Mouse (Mus musculus) embryonic facial prominence, embryonic 14.5 days (tissue): ENCODE measurements around the gene Tmem208. TPM values are rescaled to one million over a fixed set of nuclear protein-coding genes. Genes with fewer than 3 reads are reported as not detected.

Experiments
- ATAC-seq: fragments of 200-750 bp; cut with Nextera tagmentation; 2 replicates; pipeline ENCODE4 v1.8.0; 2017; ENCODE audit warnings: low read depth, moderate number of reproducible peaks, moderate TSS enrichment
- DNase-seq: peaks from one replicate; pipeline ENCODE4 v3.0.0-alpha.2; 2015; ENCODE audit warnings: low spot score
- H3K27ac ChIP-seq: fragments of 300-500 bp; sonication (generic); replicated peaks from 2 replicates; pipeline ENCODE4 v1.5.1; 2014; ENCODE audit warnings: low read depth, mild to moderate bottlenecking, low read length, moderate library complexity
- H3K27me3 ChIP-seq: fragments of 300-500 bp; sonication (generic); replicated peaks from 2 replicates; pipeline ENCODE4 v1.6.1; 2014; ENCODE audit warnings: low read length; ENCODE audit not compliant: control insufficient read depth, insufficient read depth
- H3K36me3 ChIP-seq: fragments of 300-500 bp; sonication (generic); 2 replicates; pipeline ENCODE4 v1.6.1; 2014; ENCODE audit warnings: low read length, mixed read lengths; ENCODE audit not compliant: control insufficient read depth, insufficient read depth
- H3K4me1 ChIP-seq: fragments of 300-500 bp; sonication (generic); 2 replicates; pipeline ENCODE4 v1.6.1; 2014; ENCODE audit warnings: antibody characterized with exemption, low read length; ENCODE audit not compliant: control insufficient read depth, insufficient read depth
- H3K4me2 ChIP-seq: fragments of 300-500 bp; sonication (generic); 2 replicates; pipeline ENCODE4 v1.6.1; 2014; ENCODE audit warnings: low read depth, mild to moderate bottlenecking, low read length, moderate library complexity, mixed read lengths
- H3K4me3 ChIP-seq: fragments of 300-500 bp; sonication (generic); 2 replicates; pipeline ENCODE4 v1.5.1; 2014; ENCODE audit warnings: low read depth, mild to moderate bottlenecking, low read length
- H3K9ac ChIP-seq: fragments of 300-500 bp; sonication (generic); 2 replicates; pipeline ENCODE4 v1.6.1; 2014; ENCODE audit warnings: low read depth, mild to moderate bottlenecking, low read length, moderate library complexity, mixed read lengths
- H3K9me3 ChIP-seq: fragments of 300-500 bp; sonication (generic); 2 replicates; pipeline ENCODE4 v1.6.1; 2016; ENCODE audit warnings: low read length; ENCODE audit not compliant: control insufficient read depth
- WGBS: fragments of 180-500 bp; shearing (Covaris S2); extraction: QIAGEN DNeasy Blood & Tissue Kit; methylation state at CpG from one replicate; pipeline ENCODE4 v1.1.7; 2014; 5-methylcytosine and 5-hydroxymethylcytosine counted together
- polyA plus RNA-seq: library from polyadenylated mRNA; unstranded; fragments of >200 nt; fragmentation: Nextera tagmentation; extraction: Ambion mirVana; gene quantifications from 2 replicates; pipeline ENCODE4 v1.2.1, GENCODE M21; 2014

Gene Tmem208
- polyA plus RNA-seq, 1 experiment from 2014 or later = 132 TPM

DNA sequence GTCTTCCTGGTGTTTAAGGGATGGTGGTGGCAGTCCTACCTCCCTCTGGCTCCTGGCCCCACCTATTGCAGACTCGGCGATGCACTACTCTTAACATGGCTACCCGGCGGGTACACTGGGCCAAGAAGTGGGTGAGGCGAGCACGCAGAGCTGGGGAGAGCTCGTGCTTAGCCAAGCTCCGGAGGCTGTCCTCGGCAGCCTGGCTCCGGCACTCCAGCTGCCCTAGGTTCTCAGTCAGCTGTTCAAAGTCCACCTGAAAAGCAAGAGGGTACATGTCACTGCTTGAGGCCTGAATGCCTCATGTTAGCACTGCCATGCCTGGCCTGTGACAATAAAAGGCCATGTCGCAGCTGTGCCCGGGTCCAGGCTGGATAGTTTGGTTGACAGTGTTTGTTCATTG is 4.2 kb downstream of the Tmem208 start:
- WGBS = 95% methylated on average over 10 of the region's 12 CpGs
- Histone ChIP-seq H3K4me1 (peaks cover 3% of the 10 kb centered on the region; the same call in 1 of the 2 replicates), H3K27me3 (no peaks in the 10 kb centered on the region), H3K27ac (no peak overlapping the region), H3K36me3 (peaks cover 75% of the 10 kb centered on the region), H3K9me3 (no peaks in the 10 kb centered on the region), H3K4me2 (no peak overlapping the region), H3K9ac (no peak overlapping the region), H3K4me3 (no peak overlapping the region)
- ATAC-seq (no peak), DNase-seq (no peak)

DNA sequence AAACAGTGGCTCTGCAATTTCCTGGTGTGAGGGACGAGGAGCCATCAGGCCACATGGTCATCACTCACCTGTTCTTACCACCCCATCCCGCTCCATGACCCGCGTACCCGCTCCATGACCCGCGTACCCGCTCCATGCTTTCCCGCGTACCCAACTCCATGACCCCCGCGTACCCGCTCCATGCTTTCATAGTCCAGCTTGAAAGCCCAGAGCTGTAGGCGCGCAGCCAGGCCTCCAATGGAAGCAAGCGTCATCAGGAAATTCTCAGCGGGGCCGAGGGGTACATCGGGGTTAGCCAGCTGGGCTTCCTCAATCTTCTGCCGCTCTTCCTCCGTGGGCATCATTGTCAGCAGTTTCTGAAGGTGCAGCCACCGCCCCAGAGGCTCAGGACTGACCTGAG is 5.3 kb downstream of the Tmem208 start:
- Histone ChIP-seq H3K4me3 (no peak overlapping the region), H3K27me3 (no peaks in the 10 kb centered on the region), H3K9me3 (no peaks in the 10 kb centered on the region), H3K4me2 (no peak overlapping the region), H3K9ac (no peak overlapping the region), H3K27ac (no peak overlapping the region), H3K4me1 (peaks cover 3% of the 10 kb centered on the region; the same call in 1 of the 2 replicates), H3K36me3 (peaks cover 85% of the 10 kb centered on the region)
- no peak for DNase-seq
- 94% methylated on average over 22 of the region's 22 CpGs for WGBS
- ATAC-seq = no peak

DNA sequence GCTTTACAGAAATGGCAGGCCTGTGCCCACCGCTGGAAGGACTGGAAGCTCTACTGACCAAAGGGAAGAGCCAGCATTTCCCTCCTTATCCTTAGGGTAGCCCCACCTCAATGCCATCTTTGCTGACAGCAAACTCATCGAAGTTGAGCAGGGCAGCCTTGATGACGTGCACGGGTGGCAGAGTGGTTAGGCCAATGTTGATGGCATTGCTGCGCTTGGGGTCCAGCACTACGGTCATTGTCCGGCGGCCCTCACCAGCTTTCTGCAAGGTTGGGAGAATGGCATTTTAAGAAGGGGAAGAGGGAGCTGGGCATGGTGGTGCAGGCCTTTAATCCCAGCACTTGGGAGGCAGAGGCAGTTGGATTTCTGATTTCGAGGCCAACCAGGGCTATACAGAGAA is 5.8 kb downstream of the Tmem208 start:
- peaks cover 89% of the 10 kb centered on the region for H3K36me3 ChIP-seq
- no peak overlapping the region for H3K4me3 ChIP-seq
- H3K27me3 ChIP-seq = no peaks in the 10 kb centered on the region
- H3K27ac ChIP-seq = no peak overlapping the region
- H3K4me1 ChIP-seq = peaks cover 3% of the 10 kb centered on the region; the same call in 1 of the 2 replicates
- WGBS = 89% methylated on average over 9 of the region's 9 CpGs
- H3K9me3 ChIP-seq = no peaks in the 10 kb centered on the region
- H3K4me2 ChIP-seq = no peak overlapping the region
- ATAC-seq (no peak), DNase-seq (no peak)
- no peak overlapping the region for H3K9ac ChIP-seq

DNA sequence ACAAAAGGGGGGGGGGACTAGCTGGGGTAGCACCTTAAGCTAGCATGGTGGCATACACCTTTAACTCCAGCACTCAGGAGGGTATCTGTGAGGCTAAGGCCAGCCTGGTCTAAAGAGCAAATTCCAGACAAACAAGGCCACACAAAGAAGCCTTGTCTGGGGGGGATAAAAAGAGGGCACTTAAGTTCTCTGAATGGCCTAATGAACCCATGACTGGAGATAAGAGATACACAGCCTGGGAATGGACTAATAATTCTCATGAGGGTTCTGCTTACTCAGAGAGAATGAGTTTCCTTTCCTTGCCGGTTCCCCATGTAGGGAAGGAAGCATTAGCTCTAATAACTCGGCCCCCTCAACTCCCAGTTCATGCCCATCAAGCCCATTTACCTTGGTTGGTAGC is 6.4 kb downstream of the Tmem208 start:
- H3K27ac ChIP-seq = no peak overlapping the region
- H3K36me3 ChIP-seq = peaks cover 92% of the 10 kb centered on the region
- no peaks in the 10 kb centered on the region for H3K9me3 ChIP-seq
- no peak for ATAC-seq
- no peak overlapping the region for H3K4me2 ChIP-seq
- H3K9ac ChIP-seq = no peak overlapping the region
- H3K27me3 ChIP-seq = no peaks in the 10 kb centered on the region
- 59% methylated on average over 2 of the region's 2 CpGs for WGBS
- H3K4me1 ChIP-seq = peaks cover under 1% of the 10 kb centered on the region; the same call in 1 of the 2 replicates
- H3K4me3 ChIP-seq = no peak overlapping the region
- no peak for DNase-seq

DNA sequence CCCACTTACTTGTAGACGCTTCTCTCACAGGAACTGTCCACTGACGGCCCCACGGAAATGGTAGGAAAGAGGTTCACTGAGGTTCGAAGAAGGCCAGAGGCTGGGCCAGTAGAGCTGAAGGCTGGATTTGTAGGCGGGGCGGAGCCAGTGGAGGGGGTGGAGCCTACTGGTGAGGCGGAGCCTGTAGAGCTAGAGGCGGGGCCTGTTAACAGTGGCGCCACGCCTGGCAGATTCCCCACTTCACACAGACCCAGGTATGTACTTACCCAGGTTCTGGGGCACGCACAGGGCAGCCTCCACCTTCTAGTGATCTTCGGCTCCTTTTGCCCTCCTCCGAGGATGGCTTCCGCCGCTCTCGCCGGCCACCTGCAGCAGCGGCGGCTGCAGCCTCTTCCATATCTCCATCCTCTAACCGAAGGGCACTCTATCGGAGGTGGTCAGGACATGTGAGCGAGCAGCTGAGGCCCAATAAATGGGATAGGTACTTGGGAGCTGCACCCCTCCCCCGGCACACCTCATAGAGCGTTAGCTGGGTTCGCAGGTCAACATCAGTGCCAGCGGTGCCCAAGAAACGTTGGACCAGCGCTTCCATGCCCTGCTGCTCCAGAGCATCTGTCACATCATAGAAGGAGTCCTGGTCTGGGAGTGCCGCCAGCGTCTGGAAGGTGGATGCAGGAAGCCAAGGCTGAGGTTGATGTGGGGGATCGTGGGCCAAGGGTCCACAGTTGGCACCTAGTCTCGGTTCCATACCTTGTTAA is 10.4 kb downstream of the Tmem208 start:
- no peak for ATAC-seq

DNA sequence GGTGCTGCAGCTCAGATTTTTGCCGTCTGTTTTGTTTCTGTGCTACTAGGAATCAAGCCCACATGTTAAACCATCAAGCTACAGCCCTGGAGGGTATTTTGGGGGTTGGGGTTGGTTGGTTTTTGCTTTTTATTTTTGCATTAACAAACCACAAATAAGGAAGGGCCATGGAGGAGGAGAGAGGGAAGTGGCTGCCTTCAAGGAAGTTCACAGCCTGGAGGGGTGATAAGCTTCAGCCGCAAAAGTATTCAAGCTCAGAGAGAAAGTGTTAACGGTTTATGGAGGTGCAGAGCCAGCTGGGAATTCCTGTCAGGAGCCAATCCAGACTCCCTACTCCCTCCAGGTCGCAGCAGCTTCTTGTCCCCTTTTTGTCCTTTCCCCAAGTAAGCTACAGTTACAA is 12.8 kb downstream of the Tmem208 start:
- H3K9me3 ChIP-seq = no peaks in the 10 kb centered on the region
- H3K27ac ChIP-seq = no peak overlapping the region
- peak overlapping the region; percentile 49; the same call in 1 of the 2 replicates for H3K9ac ChIP-seq
- no peak overlapping the region for H3K4me2 ChIP-seq
- H3K36me3 ChIP-seq = peaks cover 29% of the 10 kb centered on the region
- WGBS = 23% methylated on average over 4 of the region's 4 CpGs
- H3K4me3 ChIP-seq = no peak overlapping the region
- no peaks in the 10 kb centered on the region; the same call in 1 of the 2 replicates for H3K4me1 ChIP-seq
- H3K27me3 ChIP-seq = no peaks in the 10 kb centered on the region
- ATAC-seq (no peak), DNase-seq (no peak)

More for the DNA sequence above, 10.4 kb downstream of the Tmem208 start:
- Histone ChIP-seq H3K4me2 (no peak overlapping the region), H3K9me3 (no peaks in the 10 kb centered on the region), H3K4me3 (no peak overlapping the region), H3K36me3 (peaks cover 53% of the 10 kb centered on the region), H3K27ac (no peak overlapping the region), H3K27me3 (no peaks in the 10 kb centered on the region), H3K9ac (no peak overlapping the region), H3K4me1 (no peaks in the 10 kb centered on the region; the same call in 1 of the 2 replicates)
- DNase-seq = no peak
- 67% methylated on average over 31 of the region's 32 CpGs for WGBS

DNA sequence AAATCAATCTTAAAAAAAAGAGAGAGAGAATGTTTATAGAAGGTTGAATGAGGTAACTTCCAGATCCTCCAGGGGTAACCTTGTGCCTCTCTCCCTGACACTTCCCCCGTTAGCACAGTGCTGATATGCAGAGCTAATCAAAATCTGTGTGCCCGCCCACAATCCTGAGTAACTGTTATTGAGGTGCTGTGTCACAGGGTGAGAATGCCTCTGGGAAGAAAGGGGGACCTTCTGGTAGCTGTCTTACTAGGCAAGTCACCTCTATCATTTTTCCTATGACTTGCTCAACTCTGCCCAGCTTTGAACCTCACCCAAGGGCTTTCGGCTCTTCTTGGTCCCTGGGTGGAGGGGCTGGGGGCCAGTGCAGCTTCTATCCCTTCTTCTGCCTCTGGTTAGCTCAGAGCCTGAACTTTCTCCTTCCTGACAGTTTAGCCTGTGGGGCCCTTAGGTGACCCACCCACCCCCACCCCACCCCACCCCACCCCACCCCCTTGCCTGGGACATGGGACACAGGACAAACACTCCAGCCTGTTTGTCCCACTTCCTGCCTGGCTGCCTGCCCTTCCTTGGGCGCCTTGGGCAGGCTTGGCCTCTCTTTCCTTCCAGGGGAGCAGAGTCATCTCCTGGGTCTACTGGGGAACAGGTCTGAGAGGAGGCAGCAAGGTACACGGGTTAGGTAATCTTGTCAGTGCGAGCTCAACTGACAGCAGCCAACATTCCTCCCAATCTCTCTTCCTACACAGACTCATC is 13.9 kb downstream of the Tmem208 start:
- Histone ChIP-seq H3K4me1 (peaks cover 2% of the 10 kb centered on the region; the same call in 1 of the 2 replicates), H3K27me3 (no peaks in the 10 kb centered on the region), H3K9ac (no peak overlapping the region), H3K36me3 (peaks cover 19% of the 10 kb centered on the region), H3K4me3 (no peak overlapping the region), H3K4me2 (no peak overlapping the region), H3K9me3 (no peaks in the 10 kb centered on the region), H3K27ac (no peak overlapping the region)
- 80% methylated on average over 6 of the region's 6 CpGs for WGBS
- no peak for DNase-seq
- no peak for ATAC-seq

DNA sequence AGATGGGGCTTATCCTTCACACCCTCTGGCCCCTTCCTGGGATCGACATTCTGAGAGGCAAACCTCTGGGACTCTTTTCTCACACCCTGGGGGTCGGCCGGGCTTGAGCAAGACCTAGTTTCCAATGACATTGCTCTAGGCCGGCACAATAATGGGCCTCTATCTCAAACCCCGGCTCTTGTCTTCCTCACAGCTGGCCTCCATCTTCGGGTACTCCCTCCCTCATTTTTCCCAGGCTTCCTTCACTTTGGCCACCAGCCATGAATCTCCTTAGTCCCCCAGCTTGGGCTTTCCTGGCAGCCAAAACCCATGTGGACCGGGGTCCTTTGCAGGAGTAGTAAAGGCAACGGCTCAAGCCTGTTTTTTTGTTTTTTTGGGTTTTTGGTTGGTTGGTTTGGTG is 15.2 kb downstream of the Tmem208 start:
- Histone ChIP-seq H3K4me1 (peaks cover 16% of the 10 kb centered on the region), H3K27me3 (no peaks in the 10 kb centered on the region), H3K27ac (no peak overlapping the region), H3K4me3 (no peak overlapping the region), H3K9me3 (no peaks in the 10 kb centered on the region), H3K36me3 (peaks cover 8% of the 10 kb centered on the region), H3K4me2 (no peak overlapping the region), H3K9ac (no peak overlapping the region)
- ATAC-seq = no peak
- DNase-seq = peak; percentile 52
- WGBS = 21% methylated on average over 7 of the region's 8 CpGs
